Mouse (Mus musculus): ENCODE data around the gene Baiap2.

Baiap2 gene

GRCm38 (mm10) chr11:119948305-119948704, 5.7 kb downstream of the Baiap2 start:
- no peak for DNase-seq (ENCODE audit: low spot score)

GRCm38 (mm10) chr11:119948803-119949202, 6.2 kb downstream of the Baiap2 start:
- no peak for DNase-seq (ENCODE audit: low spot score)

GRCm38 (mm10) chr11:119950535-119950934, 8.0 kb downstream of the Baiap2 start:
- no peak for DNase-seq (ENCODE audit: low spot score)

GRCm38 (mm10) chr11:119951326-119951725, 8.8 kb downstream of the Baiap2 start:
- no peak for DNase-seq (ENCODE audit: low spot score)

- no peak for DNase-seq (ENCODE audit: low spot score)
Measured at GRCm38 (mm10) chr11:119952429-119953224, 10.1 kb downstream of the Baiap2 start.

GRCm38 (mm10) chr11:119954233-119954632, 11.7 kb downstream of the Baiap2 start:
- no peak for DNase-seq (ENCODE audit: low spot score)

GRCm38 (mm10) chr11:119954749-119955337, 12.3 kb downstream of the Baiap2 start:
- no peak for DNase-seq (ENCODE audit: low spot score)

- no peak for DNase-seq (ENCODE audit: low spot score)
Measured at GRCm38 (mm10) chr11:119955432-119955831, 12.9 kb downstream of the Baiap2 start.

GRCm38 (mm10) chr11:119956590-119956989, 14.0 kb downstream of the Baiap2 start:
- no peak for DNase-seq (ENCODE audit: low spot score)

- DNase-seq (ENCODE audit: low spot score) = no peak
Measured at GRCm38 (mm10) chr11:119958856-119959255, 16.3 kb downstream of the Baiap2 start.

- no peak for DNase-seq (ENCODE audit: low spot score)
Measured at GRCm38 (mm10) chr11:119959714-119960113, 17.2 kb downstream of the Baiap2 start.

GRCm38 (mm10) chr11:119960671-119961070, 18.1 kb downstream of the Baiap2 start:
- no peak for DNase-seq (ENCODE audit: low spot score)

- DNase-seq (ENCODE audit: low spot score) = no peak
Measured at GRCm38 (mm10) chr11:119961511-119961910, 18.9 kb downstream of the Baiap2 start.

- no peak for DNase-seq (ENCODE audit: low spot score)
Measured at GRCm38 (mm10) chr11:119965053-119965452, 22.5 kb downstream of the Baiap2 start.

- no peak for DNase-seq (ENCODE audit: low spot score)
Measured at GRCm38 (mm10) chr11:119966294-119966693, 23.7 kb downstream of the Baiap2 start.

GRCm38 (mm10) chr11:119967401-119967800, 24.8 kb downstream of the Baiap2 start:
- DNase-seq (ENCODE audit: low spot score) = no peak

GRCm38 (mm10) chr11:119967892-119968291, 25.3 kb downstream of the Baiap2 start:
- DNase-seq (ENCODE audit: low spot score) = no peak

- no peak for DNase-seq (ENCODE audit: low spot score)
Measured at GRCm38 (mm10) chr11:119970021-119970851, 27.7 kb downstream of the Baiap2 start.

GRCm38 (mm10) chr11:119973789-119974188, 31.2 kb downstream of the Baiap2 start:
- no peak for DNase-seq (ENCODE audit: low spot score)

GRCm38 (mm10) chr11:119975739-119976501, 33.4 kb downstream of the Baiap2 start:
- peak; percentile 47 for DNase-seq (ENCODE audit: low spot score)

GRCm38 (mm10) chr11:119978701-119979100, 36.1 kb downstream of the Baiap2 start:
- DNase-seq (ENCODE audit: low spot score) = no peak
